Mouse (Mus musculus): ENCODE results near the gene Supt4a.

Gene Supt4a

GRCm38 (mm10) chr11:87737175-87737740 is at the start of gene Supt4a:
Supt4a (plus strand) TSS chr11:87737552.
- peak; percentile 99 for DNase-seq (ENCODE audit: low spot score in 2 of 2)

DNA sequence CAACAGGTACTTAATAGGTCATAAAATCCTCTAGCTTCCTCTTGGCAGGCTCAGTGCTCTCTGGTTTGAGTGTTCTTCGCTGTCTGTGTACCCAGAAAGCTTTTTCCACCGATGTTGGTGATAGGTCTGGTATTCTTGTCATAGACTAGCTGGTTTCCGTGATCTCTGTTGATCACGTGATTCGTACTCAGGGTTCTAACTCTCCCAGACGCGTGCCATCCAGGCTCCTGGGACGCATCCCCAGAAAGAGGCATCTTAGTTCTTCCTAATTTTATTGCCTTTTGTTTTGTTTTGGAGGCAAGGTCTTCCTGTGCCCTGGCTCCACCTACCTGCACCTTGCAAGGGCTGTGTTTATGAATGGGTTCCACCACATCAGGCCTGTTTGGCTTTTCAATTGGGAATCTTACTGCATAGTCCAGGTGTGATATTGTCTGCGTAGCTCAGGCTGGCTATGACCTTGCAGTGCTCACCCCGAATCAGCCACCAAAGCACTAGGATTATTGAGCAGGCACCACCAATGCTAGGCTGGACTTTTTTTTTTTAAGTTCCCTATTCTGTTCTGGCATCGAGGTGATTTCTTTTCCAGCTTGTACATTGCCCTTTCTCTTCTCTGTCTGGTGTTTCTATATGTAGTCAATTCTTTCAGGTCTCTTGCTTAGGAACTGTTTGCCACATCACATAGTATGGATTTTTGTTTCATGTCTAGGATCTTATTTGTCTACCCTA is 48.7 kb upstream of the Supt4a start:
- no peak for DNase-seq (ENCODE audit: low spot score in 2 of 2)

GRCm38 (mm10) chr11:87689402-87689808 is 47.9 kb upstream of the Supt4a start:
- DNase-seq (ENCODE audit: low spot score in 2 of 2): peak in 1 of 2 experiments; percentile 32

DNA sequence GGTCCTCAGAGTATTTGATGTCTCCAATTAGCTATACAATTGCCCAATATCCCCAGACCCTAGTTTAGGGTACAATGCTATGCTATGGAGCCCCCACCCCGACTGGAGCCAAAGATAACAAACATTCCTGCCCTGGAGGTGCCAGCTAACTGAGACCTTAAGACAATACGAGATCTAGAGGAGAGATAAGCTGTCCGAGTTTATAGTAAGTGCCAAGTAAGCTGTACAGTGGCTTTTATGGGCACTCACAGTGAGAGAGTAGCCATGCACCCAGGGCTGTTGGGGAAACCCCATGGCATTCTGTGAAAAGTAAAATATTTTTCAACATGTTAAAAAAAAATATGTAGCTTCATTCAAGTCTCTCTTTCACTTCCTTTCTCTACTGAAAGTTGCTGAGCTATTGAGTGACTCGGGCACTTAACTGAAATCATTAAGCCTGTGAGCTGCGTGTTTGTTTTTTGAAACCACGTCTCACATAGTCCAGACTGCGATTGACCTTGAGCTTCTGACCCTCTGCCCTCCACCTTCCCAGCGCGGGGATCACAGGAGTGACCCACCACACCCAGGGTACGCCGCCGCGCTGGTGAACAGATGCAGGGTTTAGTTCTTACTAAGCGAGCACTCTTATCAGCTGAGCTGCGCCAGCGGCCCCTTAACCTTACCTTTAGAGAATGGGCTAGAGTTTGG is 47.2 kb upstream of the Supt4a start:
- peak; percentile 38 to 72 for DNase-seq (ENCODE audit: low spot score in 2 of 2)

GRCm38 (mm10) chr11:87697131-87697682 is 40.1 kb upstream of the Supt4a start:
- no peak for DNase-seq (ENCODE audit: low spot score in 2 of 2)

- no peak for DNase-seq (ENCODE audit: low spot score in 2 of 2)
These were observed 39.2 kb upstream of the Supt4a start for GRCm38 (mm10) chr11:87698126-87698525.

- DNase-seq (ENCODE audit: low spot score in 2 of 2): no peak
These were observed 36.2 kb upstream of the Supt4a start for GRCm38 (mm10) chr11:87701108-87701507.

DNA sequence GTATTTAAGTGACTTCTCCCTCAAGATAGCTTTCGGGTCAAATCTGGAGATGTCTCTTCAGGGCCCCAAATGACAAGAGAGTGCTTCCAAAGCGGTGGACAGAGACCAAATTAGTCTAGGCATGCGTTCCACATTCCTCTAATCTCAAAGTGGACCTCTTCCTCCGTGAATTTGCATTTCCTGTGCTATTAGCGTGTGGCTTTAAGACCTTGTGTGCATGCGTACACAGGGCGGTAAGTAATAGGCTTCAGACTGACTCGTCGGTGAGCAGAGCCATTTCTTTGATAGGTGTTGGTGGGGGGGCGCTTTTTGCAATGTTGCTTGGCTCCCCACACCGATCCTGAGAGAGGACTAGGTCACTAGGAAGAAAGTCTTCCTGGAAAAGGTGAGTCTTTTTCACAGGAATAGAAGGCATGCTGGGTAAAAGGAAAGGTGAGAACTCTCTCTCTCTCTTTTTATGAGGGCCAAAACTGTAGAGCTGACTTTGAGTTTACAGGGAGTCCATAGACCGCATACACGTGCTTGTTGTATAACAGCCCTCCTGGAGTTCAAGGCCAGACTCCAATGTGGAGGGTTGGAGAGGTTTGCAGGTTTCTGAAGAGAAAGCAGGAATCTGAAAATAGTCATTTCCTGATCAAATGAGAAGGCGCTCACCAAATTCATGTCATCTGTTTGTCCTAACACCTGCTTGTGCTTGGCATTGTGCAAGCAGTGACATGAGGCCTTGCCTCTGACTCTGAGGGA is 35.3 kb upstream of the Supt4a start:
- DNase-seq (ENCODE audit: low spot score in 2 of 2): no peak

DNA sequence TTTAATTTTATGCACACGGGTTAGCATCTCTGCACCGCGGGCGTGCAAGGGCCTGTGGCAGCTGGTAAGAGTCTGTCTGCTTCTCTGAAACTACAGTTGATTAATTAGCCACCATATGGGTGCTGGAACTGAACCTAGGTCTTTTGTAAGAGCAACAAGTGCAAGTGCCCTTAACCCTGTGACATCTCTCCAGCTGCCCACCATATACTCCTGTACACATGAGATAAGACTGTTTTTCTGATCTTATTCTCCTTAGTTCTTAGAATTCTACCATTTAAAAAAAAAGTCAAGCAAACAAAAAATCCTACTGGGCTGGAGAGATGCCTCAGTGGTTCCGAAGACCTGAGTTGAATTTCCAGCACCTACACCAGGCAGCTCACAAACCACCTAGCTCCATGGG is 33.7 kb upstream of the Supt4a start:
- no peak for DNase-seq (ENCODE audit: low spot score in 2 of 2)

- DNase-seq (ENCODE audit: low spot score in 2 of 2): no peak
These were observed 33.1 kb upstream of the Supt4a start for GRCm38 (mm10) chr11:87704289-87704688.

GRCm38 (mm10) chr11:87707570-87707969 is 29.8 kb upstream of the Supt4a start:
- no peak for DNase-seq (ENCODE audit: low spot score in 2 of 2)

DNA sequence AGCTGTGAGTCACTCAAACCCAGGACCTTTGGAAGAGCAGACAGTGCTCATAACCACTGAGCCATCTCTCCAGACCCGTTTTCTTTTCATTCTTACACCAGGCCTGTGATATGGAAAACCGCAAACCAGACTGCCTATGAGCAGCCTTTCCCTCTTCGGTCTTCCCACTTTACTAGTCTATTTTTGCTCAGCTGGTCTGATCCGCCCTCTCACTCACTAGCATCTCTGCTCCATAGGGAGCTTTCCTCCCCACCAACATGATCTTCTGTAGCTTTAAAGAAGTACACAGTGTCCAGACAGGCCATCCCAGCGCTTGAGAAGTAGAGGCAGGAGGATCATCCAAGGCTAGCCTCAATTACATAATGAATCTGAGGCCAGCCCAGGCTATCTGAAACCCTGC is 28.4 kb upstream of the Supt4a start:
- no peak for DNase-seq (ENCODE audit: low spot score in 2 of 2)

DNA sequence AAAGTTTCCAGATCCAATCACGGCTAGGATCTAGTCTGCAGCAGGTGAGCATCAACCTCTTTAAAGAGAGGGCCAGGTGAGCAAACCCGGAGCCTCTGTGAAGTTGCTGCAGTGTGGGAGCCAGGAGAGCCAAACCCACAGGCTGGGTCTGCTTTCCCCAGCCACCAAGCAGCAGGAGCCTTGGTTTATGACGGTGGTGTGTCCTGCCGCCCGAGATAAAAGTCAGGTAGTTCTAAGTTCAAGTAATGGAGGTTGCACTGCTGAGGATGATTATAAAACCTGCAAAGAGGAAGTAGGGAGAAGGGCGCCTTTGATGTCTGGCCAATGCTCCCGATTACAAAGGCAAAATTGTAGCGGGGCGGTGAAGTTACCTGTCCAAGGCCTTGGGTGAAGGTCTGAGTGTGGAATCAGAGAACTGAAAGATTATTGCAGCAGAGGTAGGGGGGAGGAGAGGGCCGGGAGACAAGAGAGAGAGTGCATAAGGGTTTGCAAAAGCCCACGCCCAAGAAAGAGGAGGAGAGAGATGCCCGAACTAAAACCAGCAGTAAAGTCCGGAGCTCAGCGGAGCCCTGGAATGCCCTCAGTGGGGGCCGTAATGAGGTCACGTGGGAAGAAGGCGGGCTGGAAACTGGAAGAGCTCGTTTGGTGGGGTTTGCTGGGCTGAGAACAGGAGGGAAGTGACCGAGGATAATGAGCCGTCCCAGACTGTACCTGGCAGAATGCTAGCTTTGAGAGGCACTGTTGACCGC is 27.7 kb upstream of the Supt4a start:
- DNase-seq (ENCODE audit: low spot score in 2 of 2): no peak

DNA sequence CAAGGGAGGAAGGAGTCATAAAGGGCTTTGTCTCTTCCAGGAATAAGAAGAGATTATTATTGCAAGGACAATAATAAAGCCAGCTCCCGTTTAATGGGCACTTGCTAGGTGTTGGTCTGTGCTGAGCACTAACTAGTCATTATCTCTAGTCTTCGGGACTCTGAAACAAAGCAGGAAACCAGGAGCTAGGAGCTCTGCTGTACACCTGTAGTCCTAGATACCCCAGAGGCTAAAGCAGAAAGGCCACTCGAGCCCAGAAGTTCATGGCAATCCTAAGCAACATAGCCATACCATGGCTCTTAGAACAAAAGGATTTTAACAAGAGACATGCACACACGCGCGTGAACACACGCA is 27.1 kb upstream of the Supt4a start:
- DNase-seq (ENCODE audit: low spot score in 2 of 2): no peak

DNA sequence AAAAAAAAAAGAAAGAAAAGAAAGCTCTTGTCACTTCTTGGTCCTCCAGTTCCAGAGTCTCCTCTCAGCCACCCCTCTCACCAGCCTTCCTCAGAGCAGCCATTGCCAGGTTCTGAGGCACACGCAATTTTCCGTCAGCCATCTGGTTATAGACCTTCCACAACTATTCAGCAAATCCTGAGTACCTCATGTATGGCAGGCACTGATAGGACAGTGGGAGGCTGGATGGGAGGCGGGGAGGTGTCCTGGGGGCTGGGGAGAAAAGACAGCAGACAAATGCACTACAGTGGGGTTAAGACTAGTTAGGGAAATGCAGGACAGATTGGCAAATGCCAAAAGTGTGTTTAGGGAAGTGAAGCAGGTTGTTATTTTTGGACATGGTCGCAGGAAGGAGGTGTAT is 25.2 kb upstream of the Supt4a start:
- DNase-seq (ENCODE audit: low spot score in 2 of 2): no peak

DNA sequence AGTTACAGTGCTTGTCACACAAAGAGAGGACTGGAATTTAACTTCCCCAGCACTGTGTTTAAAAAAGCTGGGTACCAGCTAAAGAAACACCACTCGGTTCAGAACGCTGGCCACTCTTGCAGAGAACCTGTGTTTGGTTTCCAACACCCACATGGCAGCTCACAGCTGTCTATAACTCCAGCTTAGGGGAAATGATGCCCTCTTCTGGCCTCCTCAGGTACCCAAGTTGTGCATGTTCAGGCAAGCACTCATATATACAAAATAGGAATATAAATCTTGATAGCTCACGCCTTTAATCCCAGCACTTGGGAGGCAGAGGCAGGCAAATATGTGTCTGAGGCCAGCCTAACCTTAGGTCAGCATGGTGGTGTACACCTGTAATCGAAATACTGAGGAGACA is 21.4 kb upstream of the Supt4a start:
- no peak for DNase-seq (ENCODE audit: low spot score in 2 of 2)

DNA sequence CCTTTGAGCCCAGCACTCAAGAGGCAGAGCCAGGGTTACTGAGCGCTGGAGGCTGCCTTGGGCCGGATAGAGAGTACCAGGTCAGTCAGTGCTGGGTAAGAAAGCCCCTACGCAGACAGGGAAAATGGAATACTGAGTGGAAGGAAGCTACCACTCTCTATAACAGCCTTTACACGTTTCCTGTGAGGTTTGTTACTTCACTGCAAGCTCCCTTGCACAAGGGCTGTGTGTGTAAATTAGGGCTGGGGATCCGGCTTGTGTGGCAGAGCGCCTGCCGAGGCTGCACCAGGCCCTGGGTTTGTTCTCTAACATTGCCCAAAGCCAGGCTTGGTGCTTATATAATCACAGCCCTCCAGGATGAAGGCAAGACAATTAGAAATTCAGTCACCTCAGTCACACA is 17.8 kb upstream of the Supt4a start:
- no peak for DNase-seq (ENCODE audit: low spot score in 2 of 2)

DNA sequence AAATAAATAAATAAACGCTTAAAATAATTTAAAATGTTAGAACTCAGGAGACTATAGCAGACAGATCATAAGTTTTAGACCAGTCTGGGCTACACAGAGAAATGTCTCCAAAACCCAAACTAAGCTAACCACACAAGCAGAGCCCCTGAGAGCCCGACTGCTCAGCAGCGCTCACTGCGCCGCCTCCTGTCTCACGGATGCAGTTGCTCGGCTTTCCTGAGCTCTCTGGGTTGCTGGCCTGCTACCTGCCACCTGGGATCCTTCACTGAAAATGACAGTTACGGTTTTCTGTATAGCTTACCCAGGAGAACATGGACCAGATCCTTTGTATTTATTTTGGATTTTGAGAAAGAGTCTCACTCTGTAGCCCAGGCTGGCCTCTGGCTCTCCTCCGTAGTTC is 17.0 kb upstream of the Supt4a start:
- DNase-seq (ENCODE audit: low spot score in 2 of 2): no peak

DNA sequence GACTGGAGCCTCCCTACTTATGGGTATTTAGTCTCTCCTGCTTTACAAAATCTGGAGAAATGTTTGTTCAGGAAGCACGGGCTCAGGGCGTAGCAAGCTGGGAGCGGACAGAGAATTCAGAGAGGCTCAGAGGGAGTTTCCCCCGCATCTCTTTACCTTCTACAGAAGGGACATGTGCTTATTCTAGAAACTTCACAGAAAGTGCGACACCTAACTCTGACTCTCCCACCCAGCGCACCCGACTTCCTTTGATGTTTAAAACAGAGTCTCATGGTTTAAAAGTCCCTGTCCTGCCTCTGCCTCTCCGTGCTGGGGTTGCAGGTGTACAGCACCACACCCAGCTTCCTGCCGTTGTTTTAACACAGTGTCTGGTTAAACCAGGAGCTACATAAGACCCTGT is 16.5 kb upstream of the Supt4a start:
- DNase-seq (ENCODE audit: low spot score in 2 of 2): no peak

DNA sequence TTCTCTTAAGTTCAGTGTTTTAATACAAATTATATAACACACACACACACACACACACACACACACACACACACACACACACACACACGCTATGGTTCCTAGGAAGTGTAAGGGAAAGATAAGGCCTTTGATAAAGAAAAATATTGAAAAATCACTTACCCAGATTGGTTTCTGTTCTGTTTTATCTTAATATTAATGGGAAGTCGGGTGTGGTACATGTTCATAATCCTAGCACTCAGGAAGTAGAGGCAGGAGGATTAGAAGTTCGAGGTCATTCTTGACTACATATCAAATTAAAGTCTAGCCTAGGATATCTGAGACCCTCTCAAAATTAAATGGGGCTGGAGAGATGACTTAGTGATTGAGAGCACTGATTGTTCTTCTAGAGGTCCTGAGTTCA is 15.2 kb upstream of the Supt4a start:
- no peak for DNase-seq (ENCODE audit: low spot score in 2 of 2)

DNA sequence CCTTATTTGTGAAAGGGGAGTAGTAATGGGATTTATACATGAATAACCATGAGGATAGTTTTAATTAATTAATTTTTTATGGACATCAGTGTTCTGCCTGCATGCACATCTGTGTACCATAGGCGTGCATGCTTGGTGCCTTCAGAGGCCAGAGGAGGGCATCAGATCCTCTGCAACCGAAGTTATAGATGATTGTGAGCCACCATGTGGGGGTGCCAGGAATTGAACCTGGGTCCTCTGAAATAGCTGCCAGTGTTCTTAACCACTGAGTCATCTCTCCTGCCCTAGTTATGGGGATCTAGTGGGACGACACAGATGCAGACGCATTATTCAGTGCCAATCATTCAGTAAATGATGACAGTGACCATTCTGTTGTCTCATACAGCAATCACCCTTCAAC is 14.5 kb upstream of the Supt4a start:
- DNase-seq (ENCODE audit: low spot score in 2 of 2): no peak

DNA sequence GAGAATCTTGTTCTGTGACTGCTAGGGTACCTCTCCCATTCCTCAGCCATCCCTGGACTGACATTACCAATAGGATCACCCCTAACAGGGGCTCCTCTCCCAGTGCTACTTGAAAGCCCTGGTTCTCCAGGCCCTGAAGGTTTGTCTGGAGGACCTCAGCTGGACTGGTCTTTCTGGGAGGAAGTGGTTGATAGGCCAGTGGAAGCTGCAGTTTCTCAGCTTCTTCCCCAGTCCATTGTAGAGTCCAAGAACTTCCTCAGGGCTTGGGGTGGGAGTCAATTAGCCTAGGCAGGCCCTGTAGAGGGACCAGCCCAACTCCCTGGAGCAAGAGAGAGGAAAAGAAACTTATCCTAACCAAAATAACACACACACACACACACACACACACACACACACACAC is 11.8 kb upstream of the Supt4a start:
- DNase-seq (ENCODE audit: low spot score in 2 of 2): no peak
